ENCODE assay signal across 24 mouse cellular contexts in genomic region chr2:135454015-135454414, GRCm38 (mm10).
DNase-seq lines count a peak whose midpoint lies in the region; TF ChIP-seq lines count a peak whose summit lies in the region.
"Had no signal": no experiment of that assay in that cellular context is flagged by ENCODE, and none has a peak within 500 bp of the region (broad histone marks: within the 10 kb centered on the region; RNA-seq: fewer than 3 reads in every experiment).

No protein-coding gene starts in this region.

- no peaks in the 10 kb centered on the region for H3K27me3 ChIP-seq in C2C12 (ENCODE audit: control insufficient read depth, insufficient read depth, insufficient read length)
- H3K27me3 ChIP-seq: embryonic facial prominence, embryonic 13.5 days; forebrain, embryonic 13.5 days; heart, embryonic 13.5 days had no signal

- H3ac ChIP-seq in C2C12 (ENCODE audit: control insufficient read depth, insufficient read length, low read depth): no peak overlapping the region

- H3K4me1 ChIP-seq in embryonic fibroblast, embryonic 13.5 days (ENCODE audit: control insufficient read depth, insufficient read depth, low read length): peaks cover 7% of the 10 kb centered on the region; the same call in 1 of the 2 replicates
- H3K4me1 ChIP-seq: embryonic facial prominence, embryonic 10.5 days; embryonic facial prominence, embryonic 13.5 days; forebrain, embryonic 10.5 days; forebrain, embryonic 13.5 days; heart, embryonic 10.5 days had no signal

- H3K79me2 ChIP-seq in C2C12 (ENCODE audit: control insufficient read depth, insufficient read depth): no peaks in the 10 kb centered on the region

- peak overlapping the region; percentile 96 for H3K27ac ChIP-seq in embryonic fibroblast, embryonic 13.5 days (ENCODE audit: insufficient read depth, low read length)
- H3K27ac ChIP-seq: embryonic facial prominence, embryonic 10.5 days; embryonic facial prominence, embryonic 13.5 days; forebrain, embryonic 10.5 days; forebrain, embryonic 13.5 days; heart, adult 2 months; heart, embryonic 10.5 days; heart, embryonic 13.5 days; hindbrain, embryonic 14.5 days; hindbrain, postnatal 0 days had no signal

- no peak for TF ChIP-seq CTCF in C2C12 (IDR thresholded peaks at IDR 0.05; ENCODE audit: control insufficient read depth, insufficient read depth, insufficient read length)
- no peak for TF ChIP-seq CTCF in embryonic fibroblast, embryonic 13.5 days (IDR thresholded peaks at IDR 0.05; ENCODE audit: borderline replicate concordance, insufficient read depth, low read length)

- no peak for TF ChIP-seq POLR2A in embryonic fibroblast, embryonic 13.5 days (IDR thresholded peaks at IDR 0.05; ENCODE audit: low read depth, low read length)

- DNase-seq in adrenal gland, adult 2 months: peak; percentile 18
- DNase-seq in adrenal gland, postnatal 14 days: no peak
- DNase-seq in left cerebral cortex, postnatal 25 days (ENCODE audit: low spot score in 2 of 2): no peak
- DNase-seq in left cerebral cortex, adult 18-20 months (ENCODE audit: low spot score in 2 of 2): no peak
- DNase-seq: cerebellum, adult 11 months; cerebellum, adult 2 months; cerebellum, adult 9-11 months; cerebellum, postnatal 25 days; embryo, embryonic 11 days; gastrocnemius, postnatal 10 days; gastrocnemius, postnatal 36 days; heart, adult 2 months; heart, postnatal 14 days; heart, postnatal 4 days had no signal

- intact Hi-C loops in left cerebral cortex, postnatal 25 days (cut with DNase I): no loop called here

- no peak overlapping the region for H3K4me3 ChIP-seq in C2C12 (ENCODE audit: insufficient read depth, poor library complexity, severe bottlenecking)
- no peak overlapping the region for H3K4me3 ChIP-seq in embryonic fibroblast, embryonic 13.5 days (ENCODE audit: insufficient read depth, low read length)
- H3K4me3 ChIP-seq: embryonic facial prominence, embryonic 10.5 days; embryonic facial prominence, embryonic 13.5 days; forebrain, embryonic 10.5 days; forebrain, embryonic 13.5 days; heart, adult 2 months; heart, embryonic 10.5 days; heart, embryonic 13.5 days had no signal

- no peaks in the 10 kb centered on the region for H3K79me3 ChIP-seq in C2C12 (ENCODE audit: low read depth)

- H3K36me3 ChIP-seq in C2C12 (ENCODE audit: control insufficient read depth, insufficient read depth): no peaks in the 10 kb centered on the region
- H3K36me3 ChIP-seq: embryonic facial prominence, embryonic 10.5 days; embryonic facial prominence, embryonic 13.5 days; forebrain, embryonic 10.5 days; heart, embryonic 10.5 days; heart, embryonic 13.5 days had no signal

TF ChIP-seq in C2C12, 6 proteins besides CTCF, POLR2A, EP300 and RAD21:
- no peak for TF ChIP-seq FOSL1 (IDR thresholded peaks at IDR 0.05; ENCODE audit: insufficient read depth, low read length, poor library complexity, severe bottlenecking)
- TF ChIP-seq CEBPB (IDR thresholded peaks at IDR 0.05; ENCODE audit: low read depth): peak; percentile 40
- TF ChIP-seq MAX (IDR thresholded peaks at IDR 0.05): no peak
- no peak for TF ChIP-seq USF1 (IDR thresholded peaks at IDR 0.05; ENCODE audit: low read depth)
TF ChIP-seq in C2C12: peak in this region for 1.
